Comparison of ENCODE assay signal across 12 mouse cellular contexts in the genomic region with DNA sequence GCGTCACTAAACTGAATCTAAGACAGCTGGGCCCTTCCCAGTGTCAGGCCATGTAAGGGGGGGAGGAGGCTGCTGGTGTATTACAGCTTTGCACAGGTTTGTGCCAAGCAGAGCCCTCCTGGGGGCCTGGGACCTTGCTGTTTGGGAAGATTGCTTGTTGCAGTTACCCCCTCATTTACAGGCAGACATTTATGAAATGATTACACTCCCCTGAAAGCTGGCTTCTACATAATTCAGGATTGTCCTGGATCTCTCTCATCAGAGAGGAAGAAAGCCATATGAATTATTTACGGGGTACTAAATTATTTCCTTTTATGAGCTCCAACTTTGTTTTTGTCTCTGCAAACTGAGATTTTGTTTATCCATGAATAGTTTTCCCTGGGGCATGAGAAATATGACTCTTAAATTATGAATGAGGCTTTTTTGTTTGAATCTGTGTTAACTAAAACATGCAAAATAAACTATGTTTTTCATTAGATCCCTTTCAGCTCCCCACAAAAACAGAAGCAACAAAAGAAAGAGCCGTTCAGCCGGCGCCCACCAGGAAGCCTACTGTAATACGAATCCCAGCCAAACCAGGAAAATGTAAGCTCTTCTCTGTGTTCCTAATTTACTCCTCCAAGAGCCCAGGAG. TPM values are rescaled to one million over a fixed set of nuclear protein-coding genes. Genes with fewer than 3 reads are reported as not detected.
DNase-seq lines count a peak whose midpoint lies in the region; ATAC-seq and TF ChIP-seq lines count a peak whose summit lies in the region.
"Had no signal": no experiment of that assay in that cellular context is flagged by ENCODE, and none has a peak within 500 bp of the region (broad histone marks: within the 10 kb centered on the region; RNA-seq: fewer than 3 reads in every experiment).

No protein-coding gene starts in this region.

- no peak for DNase-seq in intestine, embryonic 14.5 days (ENCODE audit: low spot score)
- no peak for DNase-seq in embryonic facial prominence, embryonic 10.5 days (ENCODE audit: low spot score)
- peak; percentile 33 for DNase-seq in forebrain, postnatal 0 days
- DNase-seq in testis, postnatal 14 days (ENCODE audit: low spot score), result no peak
- DNase-seq in urinary bladder, postnatal 36 days (ENCODE audit: low spot score in 2 of 2), result no peak
- DNase-seq: adrenal gland, adult 2 months; B cell, adult 2 months; cerebellum, adult 8-10 months; liver, postnatal 0 days had no signal

- H3K9me3 ChIP-seq in intestine, embryonic 14.5 days (ENCODE audit: control insufficient read depth, low read length), result no peaks in the 10 kb centered on the region
- no peaks in the 10 kb centered on the region for H3K9me3 ChIP-seq in intestine, embryonic 16.5 days (ENCODE audit: control insufficient read depth, low read length)
- no peaks in the 10 kb centered on the region for H3K9me3 ChIP-seq in embryonic facial prominence, embryonic 10.5 days
- H3K9me3 ChIP-seq in forebrain, postnatal 0 days (ENCODE audit: low read length), result no peaks in the 10 kb centered on the region
- no peaks in the 10 kb centered on the region for H3K9me3 ChIP-seq in limb, embryonic 15.5 days

- H3K4me2 ChIP-seq in intestine, embryonic 14.5 days (ENCODE audit: low read length), result no peak overlapping the region
- H3K4me2 ChIP-seq in intestine, embryonic 16.5 days (ENCODE audit: low read depth, low read length), result no peak overlapping the region
- H3K4me2 ChIP-seq in forebrain, postnatal 0 days (ENCODE audit: low read depth), result no peak overlapping the region
- H3K4me2 ChIP-seq in limb, embryonic 15.5 days, result no peak overlapping the region

- 46% methylated on average over 6 of the region's 6 CpGs for WGBS in intestine, embryonic 14.5 days
- WGBS in intestine, embryonic 16.5 days, result 60% methylated on average over 6 of the region's 6 CpGs
- 35% methylated on average over 6 of the region's 6 CpGs for WGBS in embryonic facial prominence, embryonic 10.5 days
- 22% methylated on average over 6 of the region's 6 CpGs for WGBS in forebrain, postnatal 0 days
- WGBS in limb, embryonic 15.5 days, result 30% methylated on average over 6 of the region's 6 CpGs

- no peaks in the 10 kb centered on the region; the same call in 1 of the 2 replicates for H3K4me1 ChIP-seq in intestine, embryonic 14.5 days (replicated peaks; ENCODE audit: control insufficient read depth, insufficient read depth, low read length)
- no peaks in the 10 kb centered on the region for H3K4me1 ChIP-seq in intestine, embryonic 16.5 days (ENCODE audit: control insufficient read depth, insufficient read depth, low read length)
- peaks cover 30% of the 10 kb centered on the region for H3K4me1 ChIP-seq in embryonic facial prominence, embryonic 10.5 days
- 0 out of 2 replicates have a peak, but pooled peaks cover 6% of the 10 kb centered on the region for H3K4me1 ChIP-seq in forebrain, postnatal 0 days (ENCODE audit: insufficient read depth)
- peaks cover 7% of the 10 kb centered on the region; the same call in 1 of the 2 replicates for H3K4me1 ChIP-seq in limb, embryonic 15.5 days

- H3K9ac ChIP-seq in intestine, embryonic 14.5 days (ENCODE audit: low read length), result no peak overlapping the region
- no peak overlapping the region for H3K9ac ChIP-seq in intestine, embryonic 16.5 days (ENCODE audit: low read depth, low read length)
- no peak overlapping the region for H3K9ac ChIP-seq in forebrain, postnatal 0 days
- H3K9ac ChIP-seq in limb, embryonic 15.5 days, result no peak overlapping the region
- H3K9ac ChIP-seq: liver, postnatal 0 days had no signal

- ATAC-seq in intestine, embryonic 14.5 days (replicated peaks; ENCODE audit: low FRiP score, low TSS enrichment, low read depth), result no peak
- ATAC-seq in intestine, embryonic 16.5 days, result no peak
- ATAC-seq in forebrain, postnatal 0 days, result peak; percentile 42; the same call in 1 of the 2 replicates
- no peak for ATAC-seq in limb, embryonic 15.5 days (ENCODE audit: insufficient number of reproducible peaks, low FRiP score, low TSS enrichment, low read depth)
- ATAC-seq in granulocyte monocyte progenitor cell, adult 5-6 weeks (replicated peaks; ENCODE audit: poor library complexity, severe bottlenecking), result no peak
- ATAC-seq: liver, postnatal 0 days had no signal

- no peak overlapping the region for H3K4me3 ChIP-seq in intestine, embryonic 14.5 days (ENCODE audit: low read depth, low read length)
- H3K4me3 ChIP-seq in intestine, embryonic 16.5 days (ENCODE audit: low read length), result no peak overlapping the region
- no peak overlapping the region for H3K4me3 ChIP-seq in embryonic facial prominence, embryonic 10.5 days
- no peak overlapping the region for H3K4me3 ChIP-seq in forebrain, postnatal 0 days (ENCODE audit: low read depth, low read length)
- no peak overlapping the region for H3K4me3 ChIP-seq in limb, embryonic 15.5 days

- H3K27me3 ChIP-seq in intestine, embryonic 14.5 days (replicated peaks; ENCODE audit: control insufficient read depth, insufficient read depth, low read length), result no peaks in the 10 kb centered on the region
- H3K27me3 ChIP-seq in intestine, embryonic 16.5 days (replicated peaks; ENCODE audit: control insufficient read depth, insufficient read depth, low read length), result no peaks in the 10 kb centered on the region
- no peaks in the 10 kb centered on the region for H3K27me3 ChIP-seq in embryonic facial prominence, embryonic 10.5 days (replicated peaks; ENCODE audit: low read depth, poor library complexity, severe bottlenecking)
- no peaks in the 10 kb centered on the region for H3K27me3 ChIP-seq in forebrain, postnatal 0 days (ENCODE audit: insufficient read depth, low read length)
- H3K27me3 ChIP-seq in limb, embryonic 15.5 days, result no peaks in the 10 kb centered on the region

- H3K27ac ChIP-seq in intestine, embryonic 14.5 days (ENCODE audit: low read depth), result 0 out of 2 replicates have a peak overlapping the region, but pooled peaks have one; percentile 7
- no peak overlapping the region for H3K27ac ChIP-seq in intestine, embryonic 16.5 days (ENCODE audit: low read length)
- peak overlapping the region; percentile 79 for H3K27ac ChIP-seq in embryonic facial prominence, embryonic 10.5 days (replicated peaks)
- H3K27ac ChIP-seq in forebrain, postnatal 0 days (ENCODE audit: low read depth, low read length), result peak overlapping the region; percentile 35; the same call in 1 of the 2 replicates
- peak overlapping the region; percentile 27; the same call in 1 of the 2 replicates for H3K27ac ChIP-seq in limb, embryonic 15.5 days

- TF ChIP-seq CTCF in forebrain, postnatal 0 days (IDR thresholded peaks at IDR 0.05; ENCODE audit: low read depth), result no peak

- H3K36me3 ChIP-seq in intestine, embryonic 14.5 days (ENCODE audit: control insufficient read depth, insufficient read depth, low read length), result peaks cover 23% of the 10 kb centered on the region
- H3K36me3 ChIP-seq in intestine, embryonic 16.5 days (ENCODE audit: control insufficient read depth, insufficient read depth, low read length), result 0 out of 2 replicates have a peak, but pooled peaks cover 4% of the 10 kb centered on the region
- 0 out of 2 replicates have a peak, but pooled peaks cover 4% of the 10 kb centered on the region for H3K36me3 ChIP-seq in embryonic facial prominence, embryonic 10.5 days (replicated peaks)
- no peaks in the 10 kb centered on the region for H3K36me3 ChIP-seq in forebrain, postnatal 0 days (ENCODE audit: insufficient read depth)
- peaks cover 11% of the 10 kb centered on the region; the same call in 1 of the 2 replicates for H3K36me3 ChIP-seq in limb, embryonic 15.5 days

RNA-seq across cellular contexts. Expression of a gene that starts 49.2 kb away (rescaled TPM):
- polyA plus RNA-seq in intestine, embryonic 14.5 days (2014; fragmentation: Nextera tagmentation; extraction: Ambion mirVana), result 1,532 and 1,540 TPM in 2 replicates
- 1,081 and 1,200 TPM in 2 replicates for polyA plus RNA-seq in intestine, embryonic 16.5 days (2015; fragmentation: Nextera tagmentation; extraction: Ambion mirVana)
- polyA plus RNA-seq in embryonic facial prominence, embryonic 10.5 days (2016; fragmentation: Nextera tagmentation; extraction: Ambion mirVana), result 1,198 and 1,219 TPM in 2 replicates
- 996 and 1,231 TPM in 2 replicates for total RNA-seq in forebrain, postnatal 0 days (2014; rRNA removed)
- polyA plus RNA-seq in forebrain, postnatal 0 days (2015; fragmentation: Nextera tagmentation; extraction: Ambion mirVana), result 709 and 888 TPM in 2 replicates
- polyA plus RNA-seq in limb, embryonic 15.5 days (2015; fragmentation: Nextera tagmentation; extraction: Ambion mirVana), result 1,155 and 1,318 TPM in 2 replicates
- 3,744 and 3,748 TPM in 2 replicates for total RNA-seq in granulocyte monocyte progenitor cell, adult 5-6 weeks (2014; fragmentation: Nextera tagmentation)
- 6,425 and 6,963 TPM in 2 replicates for total RNA-seq in granulocyte monocyte progenitor cell, adult 5-6 weeks (2017)
